ENCODE assay signal across 23 mouse cellular contexts in genomic region chr2:22029804-22030194, GRCm38 (mm10).
A peak's percentile ranks its signal among the peaks of the same experiment; 100 is the strongest.
DNase-seq lines count a peak whose midpoint lies in the region; ATAC-seq and TF ChIP-seq lines count a peak whose summit lies in the region.
"Had no signal": no experiment of that assay in that cellular context is flagged by ENCODE, and none has a peak within 500 bp of the region (broad histone marks: within the 10 kb centered on the region; RNA-seq: fewer than 3 reads in every experiment).

No protein-coding gene starts in this region.

- TF ChIP-seq CTCF in forebrain, postnatal 0 days (IDR thresholded peaks at IDR 0.05; ENCODE audit: low read depth): no peak
- TF ChIP-seq CTCF in midbrain, postnatal 0 days (IDR thresholded peaks at IDR 0.05): no peak

- no peaks in the 10 kb centered on the region for H3K9me3 ChIP-seq in forebrain, embryonic 10.5 days
- H3K9me3 ChIP-seq in forebrain, postnatal 0 days (ENCODE audit: low read length): no peaks in the 10 kb centered on the region
- no peaks in the 10 kb centered on the region for H3K9me3 ChIP-seq in midbrain, embryonic 14.5 days (ENCODE audit: control insufficient read depth, low read length)
- no peaks in the 10 kb centered on the region for H3K9me3 ChIP-seq in midbrain, postnatal 0 days (ENCODE audit: low read length)
- no peaks in the 10 kb centered on the region for H3K9me3 ChIP-seq in hindbrain, embryonic 15.5 days
- H3K9me3 ChIP-seq in neural tube, embryonic 15.5 days (replicated peaks): no peaks in the 10 kb centered on the region
- H3K9me3 ChIP-seq: embryonic facial prominence, embryonic 12.5 days; heart, embryonic 10.5 days; limb, embryonic 12.5 days had no signal

- H3K9ac ChIP-seq in forebrain, postnatal 0 days: no peak overlapping the region
- H3K9ac ChIP-seq in midbrain, embryonic 14.5 days (replicated peaks; ENCODE audit: low read length): no peak overlapping the region
- no peak overlapping the region for H3K9ac ChIP-seq in midbrain, postnatal 0 days (replicated peaks; ENCODE audit: low read length, poor library complexity, severe bottlenecking)
- no peak overlapping the region for H3K9ac ChIP-seq in hindbrain, embryonic 15.5 days
- no peak overlapping the region for H3K9ac ChIP-seq in neural tube, embryonic 15.5 days (replicated peaks)
- H3K9ac ChIP-seq: embryonic facial prominence, embryonic 12.5 days; limb, embryonic 12.5 days; liver, postnatal 0 days had no signal

- no peak for ATAC-seq in forebrain, postnatal 0 days
- no peak for ATAC-seq in midbrain, embryonic 14.5 days (ENCODE audit: low FRiP score, low TSS enrichment)
- no peak for ATAC-seq in midbrain, postnatal 0 days (ENCODE audit: low FRiP score)
- ATAC-seq in hindbrain, embryonic 15.5 days (ENCODE audit: low FRiP score, low read depth): peak; percentile 43; the same call in 1 of the 2 replicates
- no peak; the same call in 1 of the 2 replicates for ATAC-seq in neural tube, embryonic 15.5 days (ENCODE audit: low FRiP score)
- ATAC-seq: activated CD4-positive, CD25-positive, alpha-beta regulatory T cell, adult 4 months; intestine, postnatal 0 days; liver, postnatal 0 days; lung, postnatal 0 days had no signal

- no peaks in the 10 kb centered on the region for H3K36me3 ChIP-seq in forebrain, embryonic 10.5 days (replicated peaks)
- H3K36me3 ChIP-seq in forebrain, postnatal 0 days (ENCODE audit: insufficient read depth): no peaks in the 10 kb centered on the region
- H3K36me3 ChIP-seq in midbrain, embryonic 14.5 days (ENCODE audit: control insufficient read depth, insufficient read depth, low read length): no peaks in the 10 kb centered on the region
- H3K36me3 ChIP-seq in midbrain, postnatal 0 days (ENCODE audit: insufficient read depth, low read length): no peaks in the 10 kb centered on the region
- no peaks in the 10 kb centered on the region for H3K36me3 ChIP-seq in hindbrain, embryonic 15.5 days
- no peaks in the 10 kb centered on the region for H3K36me3 ChIP-seq in neural tube, embryonic 15.5 days
- H3K36me3 ChIP-seq: embryonic facial prominence, embryonic 12.5 days; heart, embryonic 10.5 days; limb, embryonic 12.5 days had no signal

- H3K27me3 ChIP-seq in forebrain, embryonic 10.5 days (ENCODE audit: poor library complexity, severe bottlenecking): no peaks in the 10 kb centered on the region
- H3K27me3 ChIP-seq in forebrain, postnatal 0 days (ENCODE audit: insufficient read depth, low read length): no peaks in the 10 kb centered on the region
- H3K27me3 ChIP-seq in midbrain, embryonic 14.5 days (ENCODE audit: control insufficient read depth, insufficient read depth, low read length): no peaks in the 10 kb centered on the region
- no peaks in the 10 kb centered on the region for H3K27me3 ChIP-seq in midbrain, postnatal 0 days (ENCODE audit: insufficient read depth, low read length)
- H3K27me3 ChIP-seq in hindbrain, embryonic 15.5 days: no peaks in the 10 kb centered on the region
- H3K27me3 ChIP-seq in neural tube, embryonic 15.5 days (replicated peaks): no peaks in the 10 kb centered on the region
- H3K27me3 ChIP-seq: embryonic facial prominence, embryonic 12.5 days; limb, embryonic 12.5 days had no signal

- no peak overlapping the region for H3K4me2 ChIP-seq in forebrain, postnatal 0 days (ENCODE audit: low read depth)
- no peak overlapping the region for H3K4me2 ChIP-seq in midbrain, embryonic 14.5 days (ENCODE audit: low read length)
- H3K4me2 ChIP-seq in midbrain, postnatal 0 days (ENCODE audit: low read depth, low read length, poor library complexity, severe bottlenecking): no peak overlapping the region
- no peak overlapping the region for H3K4me2 ChIP-seq in hindbrain, embryonic 15.5 days
- H3K4me2 ChIP-seq in neural tube, embryonic 15.5 days: no peak overlapping the region
- H3K4me2 ChIP-seq: embryonic facial prominence, embryonic 12.5 days; limb, embryonic 12.5 days; liver, embryonic 11.5 days had no signal

- 0 out of 2 replicates have a peak overlapping the region, but pooled peaks have one; percentile 65 for H3K27ac ChIP-seq in forebrain, embryonic 10.5 days
- H3K27ac ChIP-seq in forebrain, postnatal 0 days (ENCODE audit: low read depth, low read length): no peak overlapping the region
- peak overlapping the region; percentile 72; the same call in 1 of the 2 replicates for H3K27ac ChIP-seq in midbrain, embryonic 14.5 days (replicated peaks; ENCODE audit: low read depth, low read length)
- no peak overlapping the region for H3K27ac ChIP-seq in midbrain, postnatal 0 days (ENCODE audit: low read depth, low read length)
- peak overlapping the region; percentile 66 for H3K27ac ChIP-seq in hindbrain, embryonic 15.5 days (replicated peaks)
- peak overlapping the region; percentile 48 for H3K27ac ChIP-seq in neural tube, embryonic 15.5 days (replicated peaks)
- H3K27ac ChIP-seq: embryonic facial prominence, embryonic 12.5 days; heart, embryonic 10.5 days; layer of hippocampus, adult 2 months; limb, embryonic 12.5 days had no signal

- peaks cover 13% of the 10 kb centered on the region for H3K4me1 ChIP-seq in forebrain, embryonic 10.5 days
- H3K4me1 ChIP-seq in forebrain, postnatal 0 days (ENCODE audit: insufficient read depth): no peaks in the 10 kb centered on the region
- H3K4me1 ChIP-seq in midbrain, embryonic 14.5 days (ENCODE audit: control insufficient read depth, insufficient read depth, low read length): 0 out of 2 replicates have a peak, but pooled peaks cover 4% of the 10 kb centered on the region
- no peaks in the 10 kb centered on the region for H3K4me1 ChIP-seq in midbrain, postnatal 0 days (ENCODE audit: insufficient read depth, low read length)
- peaks cover 4% of the 10 kb centered on the region for H3K4me1 ChIP-seq in hindbrain, embryonic 15.5 days (replicated peaks)
- peaks cover 6% of the 10 kb centered on the region; the same call in 1 of the 2 replicates for H3K4me1 ChIP-seq in neural tube, embryonic 15.5 days
- H3K4me1 ChIP-seq: embryonic facial prominence, embryonic 12.5 days; heart, embryonic 10.5 days; limb, embryonic 12.5 days had no signal

- H3K4me3 ChIP-seq in forebrain, embryonic 10.5 days: no peak overlapping the region
- H3K4me3 ChIP-seq in forebrain, postnatal 0 days (ENCODE audit: low read depth, low read length): no peak overlapping the region
- no peak overlapping the region for H3K4me3 ChIP-seq in midbrain, embryonic 14.5 days (replicated peaks; ENCODE audit: low read depth, low read length)
- H3K4me3 ChIP-seq in midbrain, postnatal 0 days (ENCODE audit: low read depth, low read length): no peak overlapping the region
- H3K4me3 ChIP-seq in hindbrain, embryonic 15.5 days: no peak overlapping the region
- no peak overlapping the region for H3K4me3 ChIP-seq in neural tube, embryonic 15.5 days (replicated peaks)
- H3K4me3 ChIP-seq: embryonic facial prominence, embryonic 12.5 days; heart, embryonic 10.5 days; layer of hippocampus, adult 2 months; limb, embryonic 12.5 days had no signal

- WGBS in forebrain, embryonic 10.5 days: 91% methylated on average over 5 of the region's 5 CpGs
- 35% methylated on average over 5 of the region's 5 CpGs for WGBS in forebrain, postnatal 0 days
- 91% methylated on average over 5 of the region's 5 CpGs for WGBS in midbrain, embryonic 14.5 days
- WGBS in midbrain, postnatal 0 days: 92% methylated on average over 5 of the region's 5 CpGs
- WGBS in hindbrain, embryonic 15.5 days: 61% methylated on average over 5 of the region's 5 CpGs
- 69% methylated on average over 5 of the region's 5 CpGs for WGBS in neural tube, embryonic 15.5 days

- DNase-seq in forebrain, embryonic 10.5 days (ENCODE audit: extremely low spot score, low spot score): no peak
- no peak for DNase-seq in forebrain, postnatal 0 days
- no peak for DNase-seq in midbrain, embryonic 14.5 days
- DNase-seq in midbrain, postnatal 0 days (ENCODE audit: low spot score): no peak
- DNase-seq in lung, postnatal 36 days: no peak
- DNase-seq in frontal cortex, postnatal 14 days (ENCODE audit: low spot score in 2 of 2): no peak
- DNase-seq: adrenal gland, adult 8-10 months; cerebellum, adult 18-20 months; cerebellum, postnatal 25 days; gastrocnemius, postnatal 10 days; heart, postnatal 10 days; kidney, postnatal 25 days; liver, postnatal 0 days had no signal

Comparison
In these comparisons a context has a peak if more than half of its experiments do, and no peak if none do; other contexts are left out.
1. H3K27ac ChIP-seq: peak in forebrain, embryonic 10.5 days (single experiment), midbrain, embryonic 14.5 days (single experiment), hindbrain, embryonic 15.5 days (single experiment) and neural tube, embryonic 15.5 days (single experiment); none in forebrain, postnatal 0 days (single experiment) and midbrain, postnatal 0 days (single experiment).